Mouse (Mus musculus) kidney, postnatal 36 days (tissue): ENCODE measurements around the gene Gon7.

Experiments used
- DNase-seq, 2 experiments: peaks; one replicate each; pipeline ENCODE4 v3.0.0; 2021 to 2022; ENCODE audit warnings: mixed read lengths in 2 of 2

The Gon7 gene

DNA sequence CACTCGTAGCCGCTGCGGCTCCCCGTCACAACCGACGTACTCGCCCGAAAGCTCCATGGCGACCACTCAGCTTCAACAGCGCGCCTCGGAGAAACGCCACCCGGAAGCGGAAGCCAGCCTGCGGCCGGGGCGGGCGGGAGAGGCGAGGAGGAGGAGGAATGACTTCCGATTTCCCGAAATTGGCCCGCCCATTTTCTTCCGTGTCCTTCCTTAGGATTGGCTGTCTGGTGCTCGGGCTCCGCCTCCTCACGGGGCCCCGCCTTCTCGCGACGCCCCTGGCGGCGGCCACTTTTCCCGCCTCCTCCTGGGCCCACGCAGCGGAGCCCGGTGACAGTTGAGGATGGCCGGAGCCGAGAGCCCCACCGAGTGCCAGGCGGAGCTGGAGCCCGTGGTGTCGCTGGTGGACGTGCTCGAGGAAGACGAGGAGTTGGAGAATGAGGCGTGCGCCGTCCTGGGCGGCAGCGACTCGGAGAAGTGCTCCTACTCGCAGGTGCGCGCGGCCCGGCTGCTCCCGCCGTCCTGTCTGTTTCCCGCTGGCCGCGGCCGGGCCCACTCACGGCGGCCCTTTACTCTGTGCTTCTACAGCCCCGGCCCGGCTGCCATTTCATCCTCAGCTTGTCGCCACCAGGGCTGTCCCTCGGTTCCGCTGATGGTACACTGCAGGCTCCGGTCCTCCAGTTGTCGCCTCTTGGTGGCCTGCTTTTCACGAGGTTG is at the start of gene Gon7, which contains the start of the genes Gm28051 and Ubr7:
Gon7 (minus strand) TSS at position 115 of the 714 bp plus-strand sequence.
Gm28051 (minus strand) TSS at position 77 of the 714 bp plus-strand sequence.
Ubr7 (plus strand) TSS at position 279 of the 714 bp plus-strand sequence.
- DNase-seq, result peak; percentile 98

DNA sequence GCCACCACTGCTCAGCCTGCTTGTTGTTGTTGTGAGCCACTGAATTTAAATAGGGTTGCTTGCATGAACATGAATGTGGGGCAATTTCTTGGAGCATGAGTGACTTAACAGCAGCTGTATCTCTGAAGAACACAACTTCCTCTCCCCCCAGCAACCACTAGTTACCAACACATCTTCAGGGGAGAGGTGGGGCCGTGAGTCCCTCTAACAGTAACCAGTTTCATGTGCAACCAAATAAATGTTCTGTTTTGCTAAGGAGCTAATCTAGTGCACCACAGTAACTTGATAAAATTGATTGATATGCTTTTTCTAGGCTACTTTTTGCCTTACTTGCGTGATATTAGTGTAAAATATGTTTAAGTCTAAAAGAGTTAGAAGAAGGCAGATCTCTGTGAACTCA is 41.9 kb upstream of the Gon7 start:
- no peak for DNase-seq

DNA sequence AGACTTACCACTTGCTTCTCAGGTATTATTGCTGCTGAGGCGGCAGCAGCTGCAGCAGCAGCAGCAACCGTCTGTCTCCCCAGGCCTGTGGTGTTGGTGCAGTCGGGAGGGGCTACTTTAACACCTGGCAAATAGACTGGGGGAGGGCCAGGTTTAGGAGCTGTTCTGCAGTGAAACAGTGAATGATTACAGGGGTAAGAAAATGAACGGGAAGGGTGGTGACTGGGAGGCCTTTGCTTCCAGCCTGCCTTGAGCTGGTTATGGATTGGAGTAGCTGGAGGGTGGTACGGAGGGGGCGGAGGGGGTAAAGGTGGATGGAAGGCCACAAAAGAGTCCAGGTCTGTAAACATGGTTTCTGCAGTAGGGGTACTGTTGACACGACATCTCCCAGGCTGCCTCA is 30.3 kb upstream of the Gon7 start:
- DNase-seq, result peak in 1 of 2 experiments; percentile 22

DNA sequence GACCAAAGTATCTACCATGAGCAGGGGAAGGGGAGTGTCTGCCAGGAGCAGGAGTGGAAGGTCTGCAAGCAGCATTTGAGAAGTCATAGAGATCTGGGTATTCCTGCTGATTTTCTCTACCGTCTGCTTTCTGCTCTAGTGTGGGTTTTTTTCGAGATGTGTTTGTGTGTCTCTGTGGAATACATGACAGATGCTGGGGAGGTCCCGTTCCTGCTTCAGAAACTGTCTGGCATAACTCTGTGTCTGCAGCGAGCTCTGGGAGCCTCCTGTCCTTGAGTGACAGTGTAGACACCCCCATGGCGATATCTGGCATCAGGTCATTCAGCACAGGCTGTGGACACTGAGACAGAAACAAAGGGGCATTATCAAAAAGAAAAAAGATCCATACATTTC is 28.0 kb upstream of the Gon7 start:
- DNase-seq, result no peak

DNA sequence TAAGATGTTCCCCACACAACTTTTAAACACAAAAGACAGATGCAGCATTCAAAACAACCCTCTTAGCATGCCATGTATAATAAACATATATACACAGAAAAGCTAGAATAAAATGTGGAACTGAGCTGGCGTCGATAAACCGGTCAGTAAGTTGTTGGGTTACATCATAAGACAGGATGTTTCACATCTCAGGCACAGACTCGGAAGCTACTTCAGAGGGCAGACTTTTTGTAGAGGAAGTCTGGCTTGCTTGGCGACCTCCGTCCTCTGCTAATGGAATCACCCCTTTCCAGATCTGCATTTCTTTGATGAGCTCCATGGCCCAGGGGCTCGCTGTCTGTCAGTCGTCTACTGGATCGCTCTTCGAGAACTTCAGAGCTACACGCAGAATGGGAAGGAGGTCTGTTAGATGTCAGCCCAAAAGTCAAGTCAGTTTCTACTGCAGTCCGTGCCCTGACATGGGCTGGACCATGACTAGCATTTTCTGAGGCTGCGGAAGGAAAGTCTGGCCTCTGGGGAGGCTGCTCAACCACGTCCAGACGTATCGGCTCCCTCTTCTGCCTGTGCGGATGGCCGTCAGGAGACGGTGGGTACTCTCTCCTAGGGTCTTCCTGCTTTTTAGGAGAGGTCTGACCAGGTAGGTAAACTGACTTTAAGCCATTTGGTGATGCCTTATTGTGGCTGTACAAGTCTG is 27.4 kb upstream of the Gon7 start:
- DNase-seq, result no peak

DNA sequence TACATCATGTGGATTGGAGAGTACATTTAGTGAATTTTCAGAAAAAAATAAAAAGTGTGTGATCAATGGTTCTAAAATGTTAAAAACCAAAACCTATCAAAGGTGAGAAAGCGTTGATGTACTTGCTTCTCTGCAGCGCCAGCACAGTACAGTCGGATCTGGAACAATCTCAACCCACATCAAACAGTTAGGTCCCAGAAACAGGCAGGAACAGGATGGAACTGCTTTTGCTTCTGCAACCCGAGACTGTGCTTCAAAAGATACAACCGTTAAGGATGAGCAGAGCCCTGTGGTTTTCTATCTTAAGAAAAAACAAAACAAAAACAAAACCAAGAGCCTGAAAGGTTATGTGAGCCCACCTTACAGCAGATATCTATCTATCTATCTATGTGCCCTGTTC is 25.2 kb upstream of the Gon7 start:
- DNase-seq, result no peak

DNA sequence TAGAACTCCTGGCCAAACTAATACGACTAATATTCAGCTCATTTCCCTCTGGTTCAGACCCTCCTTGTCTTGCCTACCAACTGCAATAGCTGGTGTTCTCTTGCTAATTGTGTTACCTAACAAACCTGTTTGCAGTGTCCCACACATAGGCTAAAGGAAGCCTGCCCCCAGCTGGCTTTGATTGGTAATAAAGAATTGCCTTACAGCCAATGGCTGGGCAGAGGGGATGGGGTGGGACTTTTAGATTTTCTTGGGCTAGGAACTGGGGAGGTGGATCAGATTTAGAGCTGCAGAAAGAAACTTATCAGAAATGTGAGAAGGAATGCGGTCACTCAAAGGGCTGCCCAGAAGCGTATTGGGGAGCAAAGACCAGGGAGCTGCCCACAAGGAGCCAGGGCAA is 21.8 kb upstream of the Gon7 start:
- DNase-seq, result peak; percentile 15 to 50

DNA sequence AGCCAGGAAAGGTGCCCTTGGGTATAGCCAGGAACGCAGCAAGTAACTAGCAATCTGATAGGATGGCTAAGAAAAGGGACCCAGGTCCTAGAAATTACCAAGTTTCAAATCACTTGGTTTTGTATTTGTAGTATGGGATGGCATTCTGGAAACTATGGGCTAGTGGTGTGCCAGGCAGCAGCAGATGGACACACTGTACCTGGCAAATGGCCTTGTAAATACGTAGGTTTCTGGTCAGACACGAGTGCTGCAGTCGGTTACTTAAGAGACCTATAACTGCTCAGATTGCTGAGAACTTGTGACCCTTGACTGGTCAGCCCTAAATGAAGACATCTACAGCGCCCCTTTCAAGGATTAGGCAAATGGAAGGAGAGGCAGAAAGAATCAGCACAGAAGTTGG is 20.5 kb upstream of the Gon7 start:
- no peak for DNase-seq

DNA sequence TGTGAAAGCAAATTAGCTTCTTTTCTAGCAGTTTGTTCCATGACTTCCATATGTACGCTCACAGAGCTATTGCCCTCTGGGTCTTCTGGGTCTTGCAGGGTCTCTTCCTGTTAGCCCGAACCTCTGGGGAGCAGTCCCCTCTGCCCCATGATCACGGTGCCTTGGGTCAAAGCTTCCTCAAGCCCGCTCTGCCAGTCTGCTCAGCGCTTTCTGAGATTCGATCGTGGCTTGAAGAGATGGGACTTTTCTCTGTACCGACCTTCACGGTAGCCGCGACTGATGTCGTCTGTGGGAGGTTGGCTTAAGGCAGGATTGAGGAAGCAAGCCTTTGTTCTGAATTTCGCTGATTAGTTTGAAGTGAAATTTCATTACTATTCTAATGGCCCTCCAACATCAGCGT is 18.4 kb upstream of the Gon7 start:
- no peak for DNase-seq

DNA sequence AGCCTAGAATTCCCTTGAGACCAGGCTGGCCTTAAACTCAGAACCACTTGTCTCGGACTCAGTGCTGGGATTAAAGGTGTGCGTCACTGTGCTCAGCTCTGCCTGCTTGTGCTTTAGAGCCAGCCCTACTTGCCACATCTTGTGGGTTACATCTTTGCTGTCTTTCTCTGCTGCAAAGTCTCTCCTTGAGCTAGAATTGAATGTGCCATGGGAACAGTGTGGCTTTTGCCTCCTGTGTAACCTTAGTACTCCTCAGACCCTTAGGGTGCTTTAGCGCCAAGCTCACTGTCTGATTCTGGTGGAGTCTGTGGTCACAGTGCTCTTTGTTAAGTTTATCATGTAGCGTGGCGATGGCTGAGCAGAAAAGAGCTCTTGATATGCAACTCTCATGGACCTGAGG is 15.1 kb upstream of the Gon7 start:
- DNase-seq, result no peak

DNA sequence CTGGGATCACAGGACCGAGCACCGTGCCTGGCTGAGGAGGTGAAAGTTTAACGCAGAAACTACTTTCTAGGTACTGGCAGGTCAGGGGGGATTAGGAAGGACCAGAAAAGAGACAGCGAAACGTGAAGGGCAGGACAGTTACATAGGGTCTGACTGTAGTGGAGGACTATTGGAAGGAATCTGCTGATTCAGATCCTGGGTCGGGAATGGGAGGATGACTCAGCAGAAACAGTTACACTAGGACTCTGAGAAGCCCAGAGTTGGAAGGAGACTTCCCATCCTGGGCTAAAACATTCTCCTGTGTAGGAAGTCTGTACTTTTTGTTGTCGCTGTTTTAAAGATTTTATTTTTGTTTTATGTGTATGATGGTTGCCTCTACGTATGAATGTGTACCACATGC is 14.0 kb upstream of the Gon7 start:
- no peak for DNase-seq

DNA sequence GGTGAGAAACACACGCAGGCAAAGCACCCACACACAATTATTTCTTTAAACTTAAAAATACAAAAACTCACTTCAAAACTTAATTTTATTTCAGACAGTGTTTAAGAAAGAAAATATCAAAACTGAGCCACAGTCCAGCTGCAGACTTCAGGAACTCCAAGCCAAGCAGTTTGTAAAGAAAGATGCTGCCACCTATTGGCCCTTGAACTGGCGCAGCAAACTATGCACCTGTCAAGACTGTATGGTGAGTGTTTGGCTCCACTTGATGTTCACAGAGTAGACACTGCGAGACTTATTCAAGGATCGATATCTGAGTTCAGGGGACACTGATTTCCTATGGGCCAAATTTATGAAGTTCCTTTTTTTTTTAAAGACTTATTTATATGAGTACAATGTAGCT is 11.4 kb upstream of the Gon7 start:
- peak in 1 of 2 experiments; percentile 45 for DNase-seq

DNA sequence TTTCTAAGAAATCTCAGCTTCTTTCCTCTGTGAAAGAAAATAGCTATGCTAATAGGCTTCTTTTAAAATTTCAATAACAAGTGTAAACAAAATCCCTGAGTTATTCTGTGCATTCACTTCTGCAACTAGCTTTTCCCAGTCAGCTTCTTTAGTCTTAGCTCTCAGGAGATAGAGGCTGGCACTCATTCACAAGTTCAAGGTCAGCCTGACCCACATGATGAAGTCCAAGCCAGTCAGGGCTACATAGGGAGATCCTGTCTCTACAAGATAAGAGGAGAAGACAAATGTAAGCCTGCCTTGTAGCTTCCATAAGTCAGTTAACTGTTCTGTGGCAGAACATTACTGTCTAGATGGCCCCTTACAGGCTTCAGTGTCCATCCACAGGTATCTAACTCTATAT is 6.1 kb upstream of the Gon7 start:
- DNase-seq, result no peak

DNA sequence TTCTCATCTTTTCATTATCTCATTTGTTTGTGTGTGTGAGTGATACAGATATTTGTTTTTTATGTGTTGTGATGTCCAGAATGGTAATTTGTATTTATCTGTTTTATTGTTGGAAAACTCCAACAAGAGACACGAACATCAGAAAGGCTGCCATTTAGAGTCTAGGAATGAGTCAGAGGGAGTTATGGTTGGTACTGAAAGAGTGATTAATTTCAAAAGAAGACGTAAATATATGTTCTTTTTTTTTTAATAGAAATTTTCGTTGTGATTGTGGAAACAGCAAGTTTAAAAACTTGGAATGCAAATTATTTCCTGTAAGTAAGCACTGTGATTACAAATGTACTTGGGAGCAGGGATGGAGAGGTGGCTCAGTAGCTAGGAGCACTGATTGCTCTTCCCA is 4.1 kb upstream of the Gon7 start:
- DNase-seq, result no peak

DNA sequence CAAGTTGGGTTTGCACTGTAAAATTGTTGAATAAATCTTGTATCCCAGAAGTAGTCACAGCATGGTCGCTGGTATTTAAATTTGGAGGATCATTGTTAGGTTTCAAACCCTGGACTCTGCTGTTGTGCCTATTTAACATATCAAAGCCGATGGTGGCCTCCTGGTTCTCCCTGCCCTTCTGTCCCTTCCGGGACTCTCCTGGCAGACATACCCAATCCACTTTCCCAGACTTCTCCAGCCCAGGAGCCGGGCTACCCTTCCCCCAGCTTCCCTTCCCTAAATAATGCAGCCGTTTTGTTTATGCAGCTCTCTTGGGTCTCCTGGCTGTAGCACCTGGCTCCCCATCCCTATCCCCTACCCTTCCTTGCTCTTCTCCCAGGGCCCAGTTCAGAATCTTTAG is 1.3 kb upstream of the Gon7 start:
- DNase-seq, result peak in 1 of 2 experiments; percentile 33

DNA sequence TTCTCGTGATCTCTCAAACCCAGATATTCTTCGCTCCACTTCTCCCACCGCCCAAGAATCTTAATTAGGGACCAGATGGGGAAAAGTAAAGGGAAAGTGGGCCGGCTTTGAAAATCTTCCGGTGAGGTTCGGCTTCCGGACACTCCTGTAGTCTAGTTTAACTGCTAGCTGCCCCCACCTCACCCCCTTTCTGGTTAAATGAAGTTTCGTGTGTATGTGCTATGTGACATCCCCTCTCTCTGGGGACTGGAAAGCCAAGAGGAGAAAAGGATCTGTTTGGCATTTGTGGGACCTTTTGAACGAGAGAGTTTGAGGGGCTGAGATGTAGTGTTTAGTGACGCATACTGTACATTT is 777 bp upstream of the Gon7 start, which contains the start of gene Gm20604:
Gm20604 (minus strand) TSS at position 270 of the 354 bp plus-strand sequence.
- DNase-seq, result no peak

DNA sequence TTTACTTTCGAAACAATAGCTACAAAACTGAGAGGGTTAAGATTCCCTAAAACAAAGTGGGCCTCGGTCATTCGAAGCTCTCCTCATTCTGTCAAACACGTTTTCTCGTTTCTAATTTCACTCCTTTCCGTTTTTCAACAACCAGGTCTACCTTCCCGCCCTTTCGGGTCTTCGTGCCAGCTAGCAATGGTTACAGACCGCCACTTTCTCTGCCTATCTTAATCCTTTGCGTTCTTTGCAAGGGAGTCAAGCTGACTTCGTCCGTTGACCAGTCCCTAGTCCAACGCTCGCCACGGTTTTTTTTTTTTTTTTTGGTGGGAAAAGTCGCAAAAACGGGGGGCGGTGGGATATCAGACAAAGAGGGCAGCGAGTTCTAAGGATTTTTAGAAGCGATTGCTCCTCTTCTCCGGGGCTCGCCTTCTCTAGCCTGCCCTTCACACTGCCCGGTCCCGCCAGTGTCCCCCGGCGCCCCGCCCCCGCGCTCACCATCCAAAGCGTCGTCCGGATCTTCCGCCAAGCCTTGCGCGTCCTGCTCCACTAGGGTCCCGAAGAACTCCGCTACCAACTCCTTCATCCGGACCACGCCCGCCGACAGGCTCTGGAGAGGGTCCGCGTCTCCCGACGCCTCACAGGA is 431 bp downstream of the Gon7 start:
- peak in 1 of 2 experiments; percentile 95 for DNase-seq

DNA sequence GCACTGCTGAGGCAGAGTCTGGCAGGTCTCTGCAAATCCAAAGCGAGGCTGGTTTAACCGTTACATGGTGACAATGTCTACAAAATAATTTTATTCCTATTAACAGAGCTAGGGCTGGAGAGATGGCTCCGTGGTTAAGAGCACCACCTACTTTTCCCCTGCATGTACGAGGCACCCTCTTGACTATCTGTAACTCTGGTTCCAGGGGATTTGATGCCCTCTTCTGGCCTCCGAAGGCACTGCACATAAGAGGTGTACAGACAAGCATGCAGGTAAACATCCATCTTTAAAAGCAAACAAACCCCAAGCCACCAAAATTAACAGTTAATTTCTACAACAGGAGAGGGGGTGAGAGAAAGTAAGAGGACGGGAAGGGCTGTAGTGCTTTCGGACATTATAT is 1.3 kb downstream of the Gon7 start:
- peak in 1 of 2 experiments; percentile 51 for DNase-seq

DNA sequence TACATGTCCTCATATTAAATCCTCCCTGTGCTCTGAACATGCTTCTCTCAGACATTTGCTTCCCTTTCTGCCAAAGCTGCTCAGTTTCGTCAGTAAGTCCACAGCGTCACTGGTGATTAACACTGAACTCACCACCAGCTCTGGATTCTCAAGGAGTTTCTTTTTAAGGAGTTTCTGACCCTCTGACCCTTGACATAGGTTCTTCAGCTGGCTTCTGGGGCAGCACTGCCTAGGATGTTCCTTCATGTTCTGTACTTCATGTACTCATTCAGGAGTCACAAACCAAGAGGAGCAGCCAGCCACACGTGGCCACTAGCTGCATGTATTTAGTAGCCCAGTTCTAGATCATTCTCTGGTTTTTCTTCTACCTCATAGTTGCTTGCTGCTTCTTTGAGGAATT is 9.3 kb downstream of the Gon7 start:
- no peak for DNase-seq

DNA sequence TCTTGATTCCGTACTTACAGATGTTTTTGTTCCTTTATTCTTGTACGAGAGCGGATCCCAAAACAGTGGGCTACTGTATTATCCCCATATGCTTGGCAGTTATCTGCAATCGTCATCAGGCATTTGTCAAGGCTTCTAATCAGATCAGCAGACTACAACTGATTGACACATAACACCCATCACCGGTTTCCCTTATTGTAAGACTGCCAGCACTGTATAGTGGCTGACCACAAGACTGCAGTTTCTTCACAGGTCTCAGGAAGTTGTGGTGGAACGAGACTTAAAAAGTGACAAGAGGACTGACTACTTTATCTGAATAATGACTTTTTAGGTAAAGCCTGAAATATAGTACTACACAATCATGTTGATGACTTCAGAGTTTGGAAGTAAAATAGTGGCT is 12.8 kb downstream of the Gon7 start:
- no peak for DNase-seq

DNA sequence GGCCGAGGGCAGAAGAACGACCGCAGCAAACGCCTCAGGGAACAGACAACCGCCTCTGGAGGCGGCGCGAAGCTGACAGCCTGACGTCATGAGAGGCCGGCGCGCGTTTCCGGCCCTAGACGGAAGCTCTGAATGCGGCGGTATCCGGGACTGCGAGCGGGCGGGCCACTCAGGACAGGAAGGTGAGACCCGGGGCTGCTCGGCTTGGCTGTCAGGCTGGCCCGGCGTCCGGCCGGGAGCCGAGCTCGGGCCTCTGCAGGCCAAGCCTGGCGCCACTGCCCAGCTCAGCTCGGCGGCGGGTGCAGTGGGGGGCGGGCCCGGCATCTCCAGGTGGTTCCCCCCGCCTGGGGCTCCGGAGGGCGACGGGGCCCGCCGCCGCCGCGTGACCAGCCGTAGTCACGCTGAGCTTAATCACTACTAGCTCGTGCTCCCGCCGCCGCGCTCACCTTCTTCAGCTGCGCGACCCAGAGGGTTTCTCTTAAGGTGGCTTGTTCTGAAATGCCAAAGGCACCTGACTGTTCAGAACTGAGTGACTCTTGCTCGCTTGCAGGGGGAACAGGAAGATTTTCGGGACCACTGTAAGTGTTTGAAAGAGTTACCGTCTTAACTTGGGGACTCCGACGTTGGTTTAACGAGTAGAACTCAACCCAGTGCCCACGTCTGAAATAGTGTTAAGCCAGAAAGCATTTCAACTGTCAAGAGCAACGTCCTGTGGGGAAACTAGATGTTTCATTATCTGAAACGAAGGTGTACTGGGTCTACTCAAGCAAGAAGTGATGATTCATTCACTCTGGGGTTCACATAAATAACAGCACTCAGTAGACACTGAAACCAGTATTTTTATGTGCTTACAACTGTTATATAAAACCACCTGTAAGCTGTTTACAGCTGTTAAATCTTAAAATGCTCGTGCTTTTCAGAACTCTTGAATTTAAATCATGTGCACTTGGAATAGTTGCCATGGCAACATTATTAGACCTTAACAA is 13.7 kb downstream of the Gon7 start, which contains the start of the genes Moap1 and Tmem251:
Moap1 (minus strand) TSS at position 73 of the 986 bp plus-strand sequence.
Tmem251 (plus strand) TSS at position 174 of the 986 bp plus-strand sequence.
- peak; percentile 94 to 95 for DNase-seq

DNA sequence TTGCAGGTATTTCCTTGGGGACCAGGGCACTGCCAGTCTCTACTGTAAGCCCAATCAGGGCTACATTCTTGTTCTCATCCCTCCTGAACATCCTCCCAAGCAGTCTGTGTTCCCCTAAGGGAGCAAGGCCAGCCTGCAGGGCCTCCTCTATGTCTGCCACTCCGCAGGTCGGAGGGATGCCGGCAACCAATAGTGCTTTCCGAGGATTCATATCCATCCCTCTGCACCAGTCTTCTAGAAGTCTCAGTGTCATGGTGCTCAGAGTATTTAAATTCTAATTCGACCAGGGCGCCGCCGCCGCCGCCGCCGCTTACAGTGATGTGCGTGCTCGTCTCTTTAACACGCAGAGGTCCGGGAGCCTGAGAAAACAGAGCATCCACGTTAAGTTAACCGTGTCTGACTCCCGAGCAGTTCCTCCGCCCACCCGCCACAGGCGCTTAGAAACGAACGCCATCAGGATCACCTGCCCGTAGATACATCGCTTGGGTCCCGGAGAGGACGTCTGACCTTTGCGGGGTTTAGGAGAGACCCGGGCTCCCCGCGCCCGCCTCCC is 14.5 kb downstream of the Gon7 start:
- DNase-seq, result no peak
